Mouse (Mus musculus) midbrain, embryonic 14.5 days (tissue): ENCODE measurements at regions not wholly inside any gene's neighbourhood (a gene's known extent, or its start where the extent isn't known, plus 50 kb on each side); places are given as distances from the start of the nearest gene placed in this dataset.
A peak's percentile ranks its signal among the peaks of the same experiment; 100 is the strongest.
"Not testable (repeated sequence)": the region's sequence is repeated elsewhere in the genome, so short reads cannot be mapped to it uniquely, and the experiment has no call there.

ENCODE experiments used
- ATAC-seq: fragments of 200-750 bp; cut with Nextera tagmentation; 2 replicates; pipeline ENCODE4 v1.8.0; 2017; ENCODE audit warnings: moderate number of reproducible peaks, moderate library complexity; ENCODE audit not compliant: low FRiP score, low TSS enrichment
- DNase-seq: peaks from one replicate; pipeline ENCODE4 v3.0.0-alpha.2; 2015
- H3K27ac ChIP-seq: fragments of 300-500 bp; sonication (generic); replicated peaks from 2 replicates; pipeline ENCODE4 v1.5.1; 2014; ENCODE audit warnings: mild to moderate bottlenecking, low read depth, low read length, moderate library complexity
- H3K27me3 ChIP-seq: fragments of 300-500 bp; sonication (generic); 2 replicates; pipeline ENCODE4 v1.6.1; 2014; ENCODE audit warnings: low read length, control low read depth, mixed read lengths; ENCODE audit not compliant: control insufficient read depth, insufficient read depth
- H3K36me3 ChIP-seq: fragments of 300-500 bp; sonication (generic); 2 replicates; pipeline ENCODE4 v1.6.1; 2014; ENCODE audit warnings: low read length, control low read depth; ENCODE audit not compliant: control insufficient read depth, insufficient read depth
- H3K4me1 ChIP-seq: fragments of 300-500 bp; sonication (generic); 2 replicates; pipeline ENCODE4 v1.6.1; 2014; ENCODE audit warnings: mild to moderate bottlenecking, antibody characterized with exemption, low read length, control low read depth; ENCODE audit not compliant: control insufficient read depth, insufficient read depth
- H3K4me2 ChIP-seq: fragments of 300-500 bp; sonication (generic); 2 replicates; pipeline ENCODE4 v1.6.1; 2014; ENCODE audit warnings: mild to moderate bottlenecking, low read length, moderate library complexity
- H3K4me3 ChIP-seq: fragments of 300-500 bp; sonication (generic); replicated peaks from 2 replicates; pipeline ENCODE4 v1.5.1; 2014; ENCODE audit warnings: low read depth, low read length
- H3K9ac ChIP-seq: fragments of 300-500 bp; sonication (generic); replicated peaks from 2 replicates; pipeline ENCODE4 v1.6.1; 2014; ENCODE audit warnings: mild to moderate bottlenecking, low read length, moderate library complexity
- H3K9me3 ChIP-seq: fragments of 300-500 bp; sonication (generic); 2 replicates; pipeline ENCODE4 v1.6.1; 2016; ENCODE audit warnings: low read length, control low read depth, mixed read lengths; ENCODE audit not compliant: control insufficient read depth
- WGBS: fragments of 180-500 bp; shearing (Covaris S2); extraction: QIAGEN DNeasy Blood & Tissue Kit; methylation state at CpG from one replicate; pipeline ENCODE4 v1.1.7; 2014; 5-methylcytosine and 5-hydroxymethylcytosine counted together

DNA sequence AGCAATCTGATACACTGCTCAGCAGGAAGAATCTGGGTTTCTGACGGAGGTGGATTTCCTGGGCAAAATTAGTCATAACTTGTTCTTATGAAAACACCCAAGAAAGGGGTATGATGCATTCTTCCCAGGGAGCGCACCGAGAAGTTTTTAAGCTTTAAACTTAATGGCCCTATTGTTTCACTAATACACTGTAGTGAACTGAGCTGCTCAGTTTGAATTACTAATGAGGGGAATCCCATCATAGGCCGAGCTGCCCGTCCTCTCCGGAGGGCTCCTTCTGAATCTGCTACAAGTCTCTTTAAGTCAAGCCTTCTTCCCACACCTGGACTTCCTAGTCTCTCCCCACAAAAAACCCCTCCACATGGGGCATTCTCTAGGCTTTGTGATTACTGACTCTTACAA lies 91.2 kb downstream of the 1700129C05Rik start:
- Histone ChIP-seq H3K27ac (no peak overlapping the region), H3K4me3 (no peak overlapping the region), H3K27me3 (no peaks in the 10 kb centered on the region), H3K9ac (no peak overlapping the region), H3K9me3 (no peaks in the 10 kb centered on the region), H3K36me3 (no peaks in the 10 kb centered on the region), H3K4me1 (no peaks in the 10 kb centered on the region), H3K4me2 (no peak overlapping the region)
- 14% methylated on average over 6 of the region's 6 CpGs for WGBS
- DNase-seq (no peak), ATAC-seq (no peak)

DNA sequence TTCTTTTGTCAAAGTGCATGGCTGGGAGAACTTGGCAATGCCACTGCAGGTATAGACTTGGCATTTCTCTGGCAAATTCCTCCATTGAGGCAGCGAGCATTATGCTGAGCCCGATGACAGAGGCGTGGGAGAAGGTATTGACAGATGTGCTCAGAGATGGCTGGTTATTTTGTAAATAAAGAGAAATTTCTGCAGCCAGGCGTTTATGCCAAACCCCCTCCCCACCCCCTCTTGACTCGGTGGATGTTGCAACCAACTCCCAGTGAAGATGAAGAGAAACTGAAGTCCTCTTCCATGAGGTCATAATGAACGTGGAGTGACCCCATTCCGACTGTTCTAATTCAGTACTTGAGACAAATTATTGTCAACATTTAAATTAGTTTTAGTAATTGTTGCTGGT lies 97.0 kb downstream of the 1700129C05Rik start:
- Histone ChIP-seq H3K36me3 (no peaks in the 10 kb centered on the region), H3K4me1 (no peaks in the 10 kb centered on the region), H3K9me3 (no peaks in the 10 kb centered on the region), H3K4me3 (no peak overlapping the region), H3K27ac (no peak overlapping the region), H3K9ac (no peak overlapping the region), H3K27me3 (no peaks in the 10 kb centered on the region), H3K4me2 (no peak overlapping the region)
- no peak for DNase-seq
- ATAC-seq = no peak
- WGBS = 87% methylated on average over 7 of the region's 7 CpGs

- no peak overlapping the region for H3K27ac ChIP-seq
- no peaks in the 10 kb centered on the region for H3K36me3 ChIP-seq
- ATAC-seq = no peak
- no peaks in the 10 kb centered on the region for H3K9me3 ChIP-seq
- no peak overlapping the region for H3K4me3 ChIP-seq
- DNase-seq = no peak
- H3K4me1 ChIP-seq = no peaks in the 10 kb centered on the region
- WGBS = 73% methylated on average over 7 of the region's 7 CpGs
- no peaks in the 10 kb centered on the region for H3K27me3 ChIP-seq
- H3K4me2 ChIP-seq = no peak overlapping the region
- H3K9ac ChIP-seq = no peak overlapping the region
Observed at GRCm38 (mm10) chr14:59045235-59045634, 97.5 kb downstream of the 1700129C05Rik start.

DNA sequence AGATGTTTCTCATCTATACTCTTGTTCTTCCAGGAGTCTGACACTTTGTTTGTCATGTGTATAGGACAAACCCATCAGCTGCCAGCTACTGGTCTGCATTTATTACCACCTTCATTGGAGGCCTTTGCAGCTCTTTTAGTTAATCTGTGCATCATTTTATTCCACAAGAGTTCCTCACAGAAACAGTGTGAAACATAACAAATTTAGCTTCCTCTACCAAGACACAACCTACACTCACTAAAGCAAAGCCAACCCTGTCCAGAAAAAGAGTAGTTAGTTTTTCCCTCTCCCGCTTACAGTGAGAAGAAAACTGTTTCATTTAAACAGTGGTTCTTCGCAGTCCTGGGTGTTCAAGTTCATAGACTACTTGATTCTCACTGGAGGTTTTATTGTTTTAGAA lies 100.5 kb downstream of the 1700129C05Rik start:
- DNase-seq (no peak), ATAC-seq (no peak)
- Histone ChIP-seq H3K27ac (no peak overlapping the region), H3K9ac (no peak overlapping the region), H3K4me3 (no peak overlapping the region), H3K27me3 (no peaks in the 10 kb centered on the region), H3K9me3 (no peaks in the 10 kb centered on the region), H3K4me1 (no peaks in the 10 kb centered on the region), H3K4me2 (no peak overlapping the region), H3K36me3 (no peaks in the 10 kb centered on the region)
- WGBS = 96% methylated on average over 2 of the region's 2 CpGs

DNA sequence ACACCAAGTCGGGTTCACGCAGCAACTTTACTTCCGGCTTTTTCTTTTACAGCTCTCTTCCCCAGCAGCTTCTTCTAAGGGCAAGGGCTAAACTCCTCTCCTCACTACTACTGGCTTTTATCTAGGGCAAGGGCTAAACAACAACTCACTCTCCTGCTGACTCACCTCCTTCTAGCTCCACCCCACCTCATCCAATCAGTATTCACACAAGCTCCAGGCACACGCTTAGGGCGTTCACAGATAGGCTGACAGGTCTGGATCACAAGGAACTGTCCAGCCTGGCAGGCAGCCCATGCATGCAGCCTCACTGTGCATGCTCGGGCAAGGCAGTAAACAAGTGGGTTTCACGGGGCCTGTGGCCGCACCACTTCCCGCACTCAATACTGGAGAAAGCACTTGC lies 116.9 kb downstream of the 1700129C05Rik start:
- not testable (repeated sequence) for H3K4me2 ChIP-seq, H3K27me3 ChIP-seq, ATAC-seq, H3K4me1 ChIP-seq, H3K4me3 ChIP-seq, H3K36me3 ChIP-seq, H3K9me3 ChIP-seq, DNase-seq, H3K9ac ChIP-seq, H3K27ac ChIP-seq
- 78% methylated on average over 9 of the region's 9 CpGs for WGBS

GRCm38 (mm10) chr14:59009534-59009933 lies 133.2 kb downstream of the 1700129C05Rik start:
- H3K4me1 ChIP-seq = no peaks in the 10 kb centered on the region
- 88% methylated on average over 3 of the region's 3 CpGs for WGBS
- DNase-seq (no peak), ATAC-seq (no peak)
- no peak overlapping the region for H3K4me3 ChIP-seq
- no peaks in the 10 kb centered on the region for H3K9me3 ChIP-seq
- no peak overlapping the region for H3K27ac ChIP-seq
- H3K4me2 ChIP-seq = no peak overlapping the region
- no peaks in the 10 kb centered on the region for H3K27me3 ChIP-seq
- H3K36me3 ChIP-seq = no peaks in the 10 kb centered on the region
- H3K9ac ChIP-seq = no peak overlapping the region

- peak; percentile 39 for DNase-seq
- H3K4me2 ChIP-seq = no peak overlapping the region
Observed at GRCm38 (mm10) chr14:58999106-58999778, 143.5 kb downstream of the 1700129C05Rik start.

DNA sequence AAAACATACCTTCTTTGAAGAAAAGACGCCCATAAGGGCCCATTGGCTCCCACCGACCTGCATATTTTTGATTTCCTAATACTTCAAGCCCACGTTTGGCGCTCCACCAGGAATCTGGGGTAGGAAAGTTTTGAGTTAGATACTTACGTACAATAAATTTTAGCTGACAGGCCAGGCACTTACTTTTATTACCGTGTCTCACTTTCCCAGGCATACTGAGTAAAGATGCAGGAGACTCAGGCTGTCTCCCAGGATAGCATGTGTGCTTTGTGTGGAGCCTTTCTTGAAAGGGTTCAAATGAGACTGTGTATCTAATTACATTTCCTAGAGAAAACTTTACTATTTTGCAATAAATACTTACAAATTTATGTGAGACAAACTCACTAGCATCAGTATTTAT lies 147.7 kb downstream of the 1700129C05Rik start:
- no peak overlapping the region for H3K4me2 ChIP-seq
- H3K27me3 ChIP-seq = no peaks in the 10 kb centered on the region
- H3K9ac ChIP-seq = no peak overlapping the region
- H3K9me3 ChIP-seq = 0 out of 2 replicates have a peak, but pooled peaks cover 3% of the 10 kb centered on the region
- no peaks in the 10 kb centered on the region for H3K4me1 ChIP-seq
- DNase-seq (no peak), ATAC-seq (no peak)
- no peaks in the 10 kb centered on the region for H3K36me3 ChIP-seq
- 93% methylated on average over 6 of the region's 6 CpGs for WGBS
- no peak overlapping the region for H3K27ac ChIP-seq
- no peak overlapping the region for H3K4me3 ChIP-seq

More at GRCm38 (mm10) chr14:58999106-58999778, 143.5 kb downstream of the 1700129C05Rik start:
- H3K27ac ChIP-seq = no peak overlapping the region
- H3K36me3 ChIP-seq = no peaks in the 10 kb centered on the region
- H3K9me3 ChIP-seq = no peaks in the 10 kb centered on the region
- ATAC-seq = no peak
- H3K4me3 ChIP-seq = no peak overlapping the region
- no peak overlapping the region for H3K9ac ChIP-seq
- no peaks in the 10 kb centered on the region for H3K4me1 ChIP-seq
- WGBS = 38% methylated on average over 5 of the region's 5 CpGs
- H3K27me3 ChIP-seq = no peaks in the 10 kb centered on the region

GRCm38 (mm10) chr14:58989644-58990217 lies 153.0 kb downstream of the 1700129C05Rik start:
- H3K27me3 ChIP-seq = no peaks in the 10 kb centered on the region
- no peak for DNase-seq
- H3K36me3 ChIP-seq = no peaks in the 10 kb centered on the region
- peaks cover 6% of the 10 kb centered on the region; the same call in 1 of the 2 replicates for H3K4me1 ChIP-seq
- H3K4me3 ChIP-seq = no peak overlapping the region
- WGBS = 84% methylated on average over 5 of the region's 5 CpGs
- no peak overlapping the region for H3K4me2 ChIP-seq
- 0 out of 2 replicates have a peak, but pooled peaks cover 3% of the 10 kb centered on the region for H3K9me3 ChIP-seq
- no peak overlapping the region for H3K9ac ChIP-seq
- H3K27ac ChIP-seq = no peak overlapping the region
- ATAC-seq = no peak
